Mouse (Mus musculus) hindlimb bud, embryonic 11.5 days (tissue): Measurements from ENCODE around the gene Usp42.
A peak's percentile ranks its signal among the peaks of the same experiment; 100 is the strongest.

ENCODE experiments used
- DNase-seq: peaks from one replicate; pipeline ENCODE4 v3.0.0-alpha.2; 2012; ENCODE audit warnings: low read depth, low spot score; ENCODE audit errors: extremely low spot score

The Usp42 gene

GRCm38 (mm10) chr5:143732180-143732891 lies at the start of gene Usp42:
Gene Usp42, minus strand, starts transcription at chr5:143732280.
- peak; percentile 67 for DNase-seq

DNA sequence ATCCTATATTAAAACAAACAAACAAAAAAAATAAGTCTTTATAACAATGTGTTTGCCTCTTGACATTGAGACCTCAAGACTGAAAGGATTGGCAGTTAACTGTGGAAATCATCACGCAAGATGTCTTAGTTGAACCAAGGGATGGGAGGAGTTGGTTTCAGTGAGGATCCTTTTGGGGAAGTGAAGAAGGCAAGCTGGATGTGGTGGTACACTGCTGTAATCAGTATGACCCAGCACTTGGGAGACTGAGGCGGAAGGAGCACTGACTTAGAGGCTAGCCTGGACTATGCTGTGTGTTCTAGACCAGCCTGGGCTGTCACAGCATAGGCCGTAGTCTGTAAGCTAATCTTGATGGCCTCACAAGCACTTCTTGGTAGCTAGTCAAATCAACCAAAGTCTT lies 28.4 kb upstream of the Usp42 start:
- no peak for DNase-seq

GRCm38 (mm10) chr5:143759554-143759953 lies 27.5 kb upstream of the Usp42 start:
- DNase-seq = no peak

DNA sequence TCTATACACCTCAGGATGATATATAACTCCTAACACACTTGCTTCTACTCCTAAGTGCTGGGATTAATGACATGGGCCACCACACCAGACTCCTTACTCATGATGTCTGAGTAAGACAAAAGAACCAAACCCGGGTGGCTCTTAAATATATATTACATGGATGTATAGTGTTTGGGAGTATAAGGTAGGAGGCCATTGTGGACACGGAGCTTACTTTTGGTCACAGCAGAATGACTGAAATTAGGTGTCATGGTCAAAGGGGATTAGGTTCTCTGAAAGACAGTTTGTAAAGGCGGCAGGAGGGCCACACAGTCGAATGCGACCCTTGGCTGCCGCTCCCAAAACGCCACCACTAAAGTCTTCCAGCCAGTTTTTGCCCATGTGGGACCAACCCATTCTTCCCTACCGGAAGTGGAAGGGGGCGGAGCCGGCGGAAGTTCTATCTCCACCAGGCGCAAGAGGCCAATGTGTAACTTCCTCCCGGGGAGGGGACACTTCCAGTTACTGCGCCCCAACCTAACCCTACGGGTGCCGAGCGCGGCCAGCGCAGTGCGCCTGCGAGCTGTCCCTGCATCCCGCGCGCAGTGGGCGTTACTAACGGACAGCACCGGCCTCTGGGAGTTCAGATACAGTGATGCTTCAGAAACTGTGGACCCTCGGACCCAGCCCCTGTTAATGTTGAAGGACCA lies 25.8 kb upstream of the Usp42 start:
- DNase-seq = peak; percentile 37

DNA sequence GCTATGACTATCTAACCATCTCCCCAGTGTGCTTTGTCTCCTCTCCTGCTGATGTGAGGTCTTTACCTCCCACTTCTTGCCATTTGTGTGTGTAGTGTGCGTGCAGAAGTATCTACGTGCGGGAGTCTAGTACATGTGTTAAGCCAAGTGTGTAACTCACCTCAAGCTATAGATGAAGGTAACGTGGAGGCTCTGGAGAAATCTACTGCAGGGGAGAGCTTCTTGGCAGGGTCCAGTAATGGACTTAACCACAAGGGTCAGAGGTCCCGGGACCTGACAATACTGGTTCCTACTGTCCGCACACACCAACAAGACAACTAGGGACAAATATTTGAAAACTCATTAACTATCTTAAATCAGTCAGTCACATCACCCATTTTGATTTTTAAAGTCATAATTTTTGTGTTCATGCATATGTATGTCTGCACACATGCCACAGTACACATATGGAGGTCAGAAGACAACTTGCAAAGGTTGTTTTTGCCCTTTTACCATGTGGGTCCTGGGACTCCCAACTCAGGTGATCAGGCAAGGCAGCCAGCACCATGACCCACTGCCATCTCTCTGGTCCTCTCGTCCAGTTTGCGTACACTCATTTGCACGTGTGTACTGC lies 23.6 kb upstream of the Usp42 start:
- no peak for DNase-seq

DNA sequence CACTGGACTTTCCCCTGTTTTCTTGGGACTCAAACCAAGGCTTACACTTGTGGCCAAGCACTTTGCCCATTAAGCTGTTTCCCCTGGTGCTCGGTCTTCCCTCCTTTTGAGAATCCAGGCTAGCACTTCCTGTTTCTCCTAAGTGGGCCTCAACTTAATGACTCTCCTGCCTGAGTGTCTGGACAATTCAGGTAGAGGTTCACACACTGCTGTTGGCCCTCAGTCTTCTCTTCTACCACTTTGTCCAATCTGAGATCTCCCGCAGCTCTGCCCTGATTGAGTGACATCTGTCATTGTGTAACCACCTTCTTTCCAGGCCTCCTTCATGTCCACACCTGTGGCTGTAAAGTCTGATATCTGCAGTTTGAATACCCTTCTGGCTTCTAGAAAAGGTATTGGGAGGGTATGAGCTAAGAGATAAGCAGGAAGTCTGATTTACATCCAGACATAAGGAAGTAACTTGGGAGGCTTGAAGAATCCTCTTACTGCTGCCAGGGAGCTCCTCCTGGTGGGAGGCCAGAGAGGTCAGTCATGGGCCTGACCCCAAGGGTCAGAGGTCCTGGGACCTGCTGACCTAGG lies 17.6 kb upstream of the Usp42 start:
- DNase-seq = no peak

- DNase-seq = no peak
Observed at GRCm38 (mm10) chr5:143731483-143732112, 482 bp downstream of the Usp42 start.

GRCm38 (mm10) chr5:143730915-143731314 lies 1.2 kb downstream of the Usp42 start:
- DNase-seq = no peak

- DNase-seq = no peak
Observed at GRCm38 (mm10) chr5:143721962-143722361, 10.1 kb downstream of the Usp42 start.

DNA sequence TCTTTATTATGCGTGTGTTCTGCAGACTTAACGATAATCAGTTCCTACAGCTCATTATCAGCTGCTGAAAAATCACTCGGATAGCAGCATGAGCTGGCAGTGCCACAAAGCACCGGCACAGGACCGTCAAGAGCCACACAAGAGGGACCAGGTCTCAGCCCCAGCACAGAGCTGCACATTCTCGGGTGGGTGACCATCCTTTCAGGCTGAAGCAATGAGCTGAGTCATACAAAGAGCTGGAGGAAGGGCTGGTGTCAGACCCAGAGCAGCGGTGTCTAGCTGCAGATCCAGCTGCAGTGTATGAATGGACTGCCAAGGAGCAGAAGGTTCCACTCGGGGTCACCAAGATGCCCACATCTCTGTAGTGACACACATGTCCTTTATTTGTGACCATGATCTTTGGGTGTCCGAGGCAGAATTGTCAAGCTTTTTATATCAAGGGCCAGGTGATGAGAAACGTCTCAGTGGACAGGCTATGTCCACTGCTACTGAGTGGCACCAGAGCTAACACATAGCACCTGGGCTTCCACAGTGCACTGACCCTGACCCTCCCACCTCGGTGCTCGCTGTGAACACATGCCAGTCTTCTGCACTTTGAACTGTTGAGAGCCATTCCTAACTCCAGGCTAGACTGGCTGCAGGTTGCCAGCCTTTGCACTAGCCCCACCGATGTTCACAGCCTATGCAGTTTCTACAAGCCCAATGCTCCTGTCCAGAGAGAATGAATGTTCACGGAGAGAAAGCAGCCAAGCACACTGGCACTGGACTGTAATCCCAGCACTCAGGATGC lies 19.9 kb downstream of the Usp42 start:
- no peak for DNase-seq

DNA sequence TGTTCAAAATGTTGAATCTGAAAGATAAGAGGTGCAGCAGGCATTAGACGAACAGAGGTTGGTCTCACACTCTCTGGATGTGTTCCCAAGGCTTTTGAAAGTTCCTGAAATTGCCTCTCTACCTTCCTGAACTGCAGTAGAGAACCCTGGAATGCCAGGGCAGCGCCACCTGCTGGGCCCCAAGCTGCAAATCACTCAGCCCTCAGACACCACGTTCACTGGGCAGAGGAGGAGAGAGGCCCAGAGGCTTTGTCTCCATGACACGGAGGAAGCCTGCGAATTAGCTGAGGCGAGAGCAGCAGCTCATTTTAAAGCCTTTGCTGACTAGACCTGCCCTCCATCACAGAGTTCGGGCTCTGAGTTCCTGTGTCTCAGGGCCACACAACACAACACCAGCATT lies 20.8 kb downstream of the Usp42 start:
- peak; percentile 62 for DNase-seq

DNA sequence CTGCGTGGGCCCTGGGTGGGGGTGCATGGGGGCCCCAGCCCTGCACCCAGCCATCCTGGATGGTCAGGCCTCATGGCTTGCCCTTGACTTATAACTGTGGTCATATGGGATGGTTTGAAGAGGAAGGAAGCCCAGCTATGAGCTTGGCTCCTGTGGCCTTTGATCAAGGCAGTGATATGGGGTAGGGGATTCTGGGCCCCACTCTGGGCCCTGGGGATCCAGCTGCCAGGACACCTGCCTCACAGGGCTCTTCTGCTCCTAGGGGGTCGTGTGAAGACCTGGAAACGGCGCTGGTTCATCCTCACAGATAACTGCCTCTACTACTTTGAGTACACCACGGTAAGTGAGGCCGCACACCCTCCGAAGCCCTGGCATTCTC lies 25.3 kb downstream of the Usp42 start:
- DNase-seq = no peak

DNA sequence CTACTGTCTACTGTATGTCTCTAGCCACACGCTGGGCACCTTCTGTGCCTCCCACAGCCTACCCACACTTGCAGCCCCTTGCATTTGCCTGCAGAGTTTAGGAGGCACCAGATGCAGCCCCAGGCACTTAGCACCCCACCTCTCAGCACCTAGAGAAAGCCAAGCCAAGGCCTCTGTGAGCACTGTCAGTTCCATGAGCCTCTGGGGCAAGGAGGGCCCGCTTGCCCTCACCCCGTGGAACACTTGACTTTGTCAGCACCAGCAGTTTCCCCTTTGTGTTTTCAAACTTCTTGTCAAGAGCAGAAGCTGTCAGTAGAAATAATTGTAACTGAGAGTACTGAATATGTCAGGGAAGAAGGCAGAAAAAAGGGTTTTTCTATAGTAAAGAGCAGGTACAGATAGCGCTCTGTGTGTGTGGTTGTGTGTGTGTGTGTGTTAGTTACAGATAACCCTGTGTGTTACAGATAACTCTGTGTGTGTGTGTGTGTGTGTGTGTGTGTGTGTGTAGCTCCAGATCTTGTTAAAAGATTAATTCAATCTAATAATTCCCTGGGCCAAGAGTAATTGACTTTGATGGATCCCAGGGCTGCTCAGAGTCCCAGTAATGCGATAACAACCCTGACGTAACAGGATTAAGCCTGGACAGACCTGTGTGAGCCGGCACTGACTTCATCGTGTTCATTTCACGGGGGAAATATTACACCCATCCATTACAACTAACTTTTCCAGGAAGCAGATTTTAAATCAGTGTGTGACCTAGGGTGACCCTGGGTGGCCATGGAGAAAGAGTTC lies 25.9 kb downstream of the Usp42 start:
- no peak for DNase-seq

GRCm38 (mm10) chr5:143705659-143705982 lies 26.5 kb downstream of the Usp42 start:
- DNase-seq = no peak

DNA sequence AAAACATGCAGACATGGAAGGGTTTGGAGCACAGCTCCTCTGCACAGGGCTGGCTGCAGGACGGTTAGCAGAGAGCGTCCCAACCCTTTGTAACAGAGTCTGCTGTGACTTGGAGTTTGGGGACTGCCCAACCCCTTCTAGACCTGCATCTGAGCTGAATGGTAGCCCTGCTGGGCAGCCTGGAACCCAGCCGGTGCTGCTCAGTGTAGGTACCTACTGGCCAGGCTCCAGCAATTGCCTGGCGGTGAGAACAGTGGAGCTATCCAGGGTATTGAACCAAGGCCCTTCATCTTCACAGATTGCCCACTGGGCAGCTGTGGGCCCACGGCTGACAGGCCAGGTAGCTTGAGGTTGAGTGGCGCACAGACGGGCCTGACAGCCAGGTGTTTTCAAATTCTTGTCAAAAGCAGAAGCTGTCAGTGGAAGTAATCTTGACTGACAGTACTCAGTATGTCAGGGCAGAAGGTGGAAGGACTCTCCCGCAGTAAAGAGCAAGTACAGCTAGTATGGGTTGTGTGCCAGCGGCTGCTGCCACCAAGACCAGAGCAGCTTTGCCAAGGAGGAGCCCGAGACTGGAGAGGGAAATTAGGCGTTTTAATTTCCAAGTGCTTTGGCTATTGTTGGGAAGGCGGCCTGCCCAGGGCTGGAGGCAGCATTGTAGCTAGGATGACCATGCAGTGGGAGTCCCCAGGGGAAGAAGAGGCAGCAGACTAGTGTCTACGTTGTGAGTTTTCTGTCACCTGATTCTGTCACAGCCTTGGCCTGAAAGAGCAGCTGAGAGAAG lies 27.0 kb downstream of the Usp42 start:
- DNase-seq = no peak

- no peak for DNase-seq
Observed at GRCm38 (mm10) chr5:143701074-143701473, 31.0 kb downstream of the Usp42 start.

DNA sequence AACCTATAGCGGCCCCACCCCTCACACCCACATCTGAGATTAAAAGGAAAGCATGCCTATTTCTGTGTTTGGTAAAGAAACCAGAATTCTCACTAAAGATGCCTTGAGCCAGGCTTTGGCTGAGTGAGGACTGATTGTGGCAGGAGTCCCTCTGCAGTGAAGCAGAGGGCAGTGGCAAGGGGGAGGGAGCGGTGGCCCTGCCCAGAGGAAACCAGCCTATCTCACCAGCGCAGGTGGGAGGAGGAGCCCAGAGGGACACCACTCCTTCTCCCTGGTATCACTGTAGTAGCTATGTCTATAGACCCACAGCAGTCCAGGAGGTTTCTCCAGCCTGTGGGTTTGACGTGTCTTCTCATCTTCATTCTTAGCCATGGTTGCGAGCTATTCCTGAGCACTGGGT lies 31.8 kb downstream of the Usp42 start:
- no peak for DNase-seq

DNA sequence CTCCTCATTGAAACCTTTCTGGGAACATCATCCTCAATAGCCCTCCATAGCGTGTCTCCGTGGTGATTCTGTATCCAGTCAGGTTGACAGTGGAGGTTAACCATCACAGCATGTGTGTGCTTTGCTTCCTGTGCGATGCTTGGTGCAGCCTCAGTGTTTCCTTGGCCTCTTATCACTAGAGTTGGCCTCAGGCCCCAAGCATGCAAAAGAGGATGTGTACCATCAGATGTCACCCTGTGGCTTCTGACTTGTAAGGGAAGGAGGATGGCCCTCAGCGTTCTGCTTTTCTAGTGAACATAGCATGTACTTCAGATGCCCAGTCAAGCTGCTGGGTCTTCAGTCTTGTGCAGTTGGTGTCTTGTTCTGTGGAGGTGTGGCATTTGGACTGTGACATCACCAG lies 33.6 kb downstream of the Usp42 start:
- DNase-seq = no peak

DNA sequence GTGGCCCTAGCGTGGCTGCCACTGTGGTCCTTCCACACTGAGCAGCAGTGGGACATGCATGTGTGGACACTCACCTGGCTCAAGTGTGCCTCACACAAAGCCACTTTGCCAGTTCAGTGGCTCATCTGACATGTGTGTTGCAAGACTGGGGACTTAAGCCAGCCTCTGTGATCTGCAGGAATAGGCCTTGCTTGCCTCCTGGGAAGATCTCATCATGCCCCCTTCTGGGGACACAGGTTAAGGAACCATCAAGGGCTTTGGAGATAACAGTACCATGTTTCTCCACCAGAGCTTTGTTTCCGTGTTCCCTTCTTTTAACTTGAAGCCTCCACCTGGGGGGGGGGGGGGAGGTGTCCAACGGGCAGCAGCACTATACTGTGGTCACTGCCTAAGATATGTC lies 35.8 kb downstream of the Usp42 start:
- no peak for DNase-seq
